Mouse (Mus musculus) spleen, adult 2 months (tissue): Measurements from ENCODE around the gene Fads3.

ENCODE experiments used
- CTCF ChIP-seq: fragments of 200-500 bp; IDR thresholded peaks from 2 replicates; pipeline ENCODE4 v1.5.1; 2011; ENCODE audit warnings: mild to moderate bottlenecking, inconsistent platforms; ENCODE audit not compliant: insufficient read depth, insufficient read length, insufficient replicate concordance; ENCODE audit errors: extremely low read depth
- POLR2A ChIP-seq: fragments of 200-500 bp; IDR thresholded peaks from 2 replicates; pipeline ENCODE4 v1.6.1; 2011; ENCODE audit warnings: low read depth, low read length, inconsistent platforms

- TF ChIP-seq CTCF (no peak), POLR2A (no peak)
Measured at GRCm38 (mm10) chr19:10046346-10046745, 5.0 kb downstream of the Fads3 start.
